Mouse (Mus musculus) ovary, postnatal 36 days (tissue): Measurements from ENCODE around the gene Fgr.
A peak's percentile ranks its signal among the peaks of the same experiment; 100 is the strongest.

ENCODE experiments used
- DNase-seq: peaks from one replicate; pipeline ENCODE4 v3.0.0; 2022; ENCODE audit warnings: low spot score, mixed read lengths

Fgr gene

DNA sequence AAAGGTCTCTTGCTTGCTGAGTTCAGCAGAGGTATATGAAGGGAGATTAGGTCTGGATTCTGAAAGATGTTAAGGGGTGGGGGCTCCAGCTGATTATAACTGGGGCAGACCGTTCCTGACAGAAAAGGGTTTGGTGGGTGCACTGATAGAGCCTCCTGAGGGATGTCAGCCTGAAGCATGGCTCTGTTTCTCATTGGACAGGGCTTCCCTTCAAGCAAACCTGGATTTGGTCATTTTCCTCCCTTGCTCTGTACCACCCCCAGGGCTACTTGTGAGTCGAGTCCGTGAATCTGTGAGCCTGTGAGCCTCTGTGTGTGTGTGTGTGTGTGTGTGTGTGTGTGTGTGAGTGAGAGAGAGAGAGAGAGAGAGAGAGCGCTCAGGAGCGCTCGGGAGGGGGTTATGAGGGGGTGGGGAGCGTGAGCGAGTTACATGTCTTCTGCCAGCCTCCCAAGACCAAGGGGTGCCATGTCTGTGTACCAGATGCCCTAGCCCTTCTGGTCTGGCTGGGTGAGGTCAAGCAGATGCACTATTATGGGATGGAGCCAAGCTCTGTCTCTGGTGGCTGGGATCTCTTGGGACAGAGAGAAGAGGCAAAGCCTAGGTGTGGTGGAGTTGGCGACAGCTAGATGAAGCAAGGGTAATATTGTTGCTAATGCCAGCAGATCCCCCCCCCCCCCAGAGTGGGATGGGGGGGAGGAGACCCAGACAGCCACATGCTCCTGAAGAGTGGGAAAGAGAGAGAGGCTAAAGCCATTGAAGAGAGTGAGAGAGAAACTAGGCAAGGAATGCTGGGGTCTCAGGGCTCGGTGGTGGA, 41.2 kb downstream of the Fgr start:
- DNase-seq: no peak

DNA sequence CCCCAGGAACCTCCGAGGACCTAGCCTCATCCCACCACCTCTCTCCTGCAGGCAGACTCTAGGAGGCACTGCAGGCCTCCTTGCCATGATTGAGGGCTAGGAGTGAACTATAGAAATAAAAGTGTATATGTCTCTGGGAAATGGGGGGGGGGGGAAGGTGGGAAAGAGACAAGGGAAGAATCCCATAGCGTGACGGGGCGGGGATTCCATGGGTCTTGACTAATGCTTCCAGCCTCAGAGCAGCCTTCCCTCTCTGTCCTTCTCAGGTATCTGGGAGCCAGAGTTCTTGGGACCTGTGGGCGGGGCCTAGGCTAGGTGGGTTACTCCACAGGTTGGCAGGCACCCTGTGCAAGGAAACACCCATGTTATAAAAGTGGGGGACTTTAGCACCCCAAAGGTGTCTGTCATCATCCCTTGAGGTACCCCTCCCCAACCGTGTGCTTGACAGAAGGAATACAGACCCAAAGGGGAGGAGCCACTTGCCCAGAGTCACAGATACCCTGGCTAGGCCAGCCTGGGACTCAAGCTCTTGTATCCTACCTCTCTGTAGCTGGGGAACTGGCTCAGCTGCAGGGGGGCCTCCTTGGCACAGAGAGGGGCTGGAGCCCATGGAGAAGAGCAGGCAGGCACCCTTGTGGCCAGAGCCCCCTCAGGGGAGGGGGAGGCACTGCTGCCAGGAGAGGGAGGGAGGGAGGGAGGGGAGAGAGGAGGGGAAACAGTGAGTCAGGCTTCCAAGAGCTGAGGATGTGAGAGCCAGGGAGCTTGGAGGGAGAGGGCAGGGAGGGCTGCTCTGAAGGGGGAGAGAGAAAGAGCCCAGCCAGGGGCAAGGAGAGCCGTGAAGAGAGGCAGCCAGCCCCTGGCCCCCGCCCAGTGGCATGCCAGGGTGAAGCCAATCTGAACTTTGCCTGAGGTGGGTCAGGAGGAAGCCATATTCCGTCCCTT, 42.1 kb downstream of the Fgr start:
- DNase-seq: no peak

DNA sequence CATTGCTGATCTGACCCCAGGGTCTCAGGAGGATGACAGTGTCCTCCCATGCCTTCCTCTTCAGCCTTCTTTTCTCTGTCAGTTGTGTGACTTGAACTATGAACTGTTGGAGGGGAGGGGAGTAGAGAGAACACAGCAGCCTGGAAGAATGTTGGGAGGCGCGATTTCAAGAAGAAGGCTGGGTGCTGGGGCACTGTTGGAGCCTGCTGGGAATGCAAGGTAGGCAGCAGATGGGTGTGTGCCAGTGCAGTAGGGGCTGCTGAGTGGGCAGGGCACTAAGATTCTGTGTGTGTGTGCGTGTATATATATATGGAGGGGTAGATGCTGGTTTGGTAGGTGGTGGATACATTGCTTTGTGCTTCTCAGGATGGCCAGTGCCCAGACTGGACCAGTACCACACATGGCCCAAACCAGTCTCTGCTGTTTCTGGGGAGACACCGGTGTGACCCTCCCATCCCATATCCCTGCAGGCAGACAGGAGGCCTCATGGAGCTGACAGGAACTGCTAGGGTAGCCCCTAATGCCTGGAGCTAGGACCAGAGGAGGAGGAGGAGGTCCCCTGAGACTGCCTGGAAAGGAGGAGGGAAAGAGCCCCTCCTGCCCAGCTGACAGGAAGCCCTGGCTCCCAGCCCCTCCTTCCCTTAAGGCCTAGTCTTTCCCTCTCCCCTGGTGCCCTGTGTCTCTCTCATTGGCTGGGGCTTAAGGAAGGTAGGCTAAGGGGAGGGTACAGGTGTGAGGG, 43.0 kb downstream of the Fgr start:
- no peak for DNase-seq

DNA sequence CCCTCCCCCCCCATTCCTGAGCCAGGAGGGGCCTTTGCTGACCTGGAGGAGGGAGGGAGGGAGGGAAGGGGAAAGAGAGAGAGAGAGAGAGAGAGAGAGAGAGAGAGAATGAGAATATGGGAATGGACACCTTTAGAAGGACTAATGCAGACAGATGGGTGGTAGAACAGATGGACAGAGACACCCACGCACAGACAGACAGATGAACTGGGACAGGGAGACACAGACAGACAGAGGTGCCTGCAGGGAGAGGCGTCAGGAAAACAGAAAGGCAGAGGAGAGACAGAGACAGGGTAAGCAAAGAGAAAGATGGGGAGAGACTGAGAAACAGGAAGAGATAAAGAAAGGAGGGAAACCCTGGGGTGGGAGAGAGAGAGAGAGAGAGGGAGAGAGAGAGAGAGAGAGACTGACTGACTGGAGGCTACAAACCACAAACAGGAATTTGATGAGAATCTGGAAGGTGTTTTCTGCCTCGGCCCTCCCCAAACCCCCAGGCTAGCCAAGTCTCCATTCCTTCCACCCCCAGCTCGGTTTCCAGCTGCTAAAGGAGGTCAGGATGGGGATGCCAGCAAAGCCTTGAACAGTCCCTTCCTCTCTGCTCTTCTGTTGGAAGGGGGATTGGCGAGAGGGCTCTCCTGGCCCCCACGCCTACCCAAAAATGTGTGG, 43.8 kb downstream of the Fgr start:
- DNase-seq: no peak

DNA sequence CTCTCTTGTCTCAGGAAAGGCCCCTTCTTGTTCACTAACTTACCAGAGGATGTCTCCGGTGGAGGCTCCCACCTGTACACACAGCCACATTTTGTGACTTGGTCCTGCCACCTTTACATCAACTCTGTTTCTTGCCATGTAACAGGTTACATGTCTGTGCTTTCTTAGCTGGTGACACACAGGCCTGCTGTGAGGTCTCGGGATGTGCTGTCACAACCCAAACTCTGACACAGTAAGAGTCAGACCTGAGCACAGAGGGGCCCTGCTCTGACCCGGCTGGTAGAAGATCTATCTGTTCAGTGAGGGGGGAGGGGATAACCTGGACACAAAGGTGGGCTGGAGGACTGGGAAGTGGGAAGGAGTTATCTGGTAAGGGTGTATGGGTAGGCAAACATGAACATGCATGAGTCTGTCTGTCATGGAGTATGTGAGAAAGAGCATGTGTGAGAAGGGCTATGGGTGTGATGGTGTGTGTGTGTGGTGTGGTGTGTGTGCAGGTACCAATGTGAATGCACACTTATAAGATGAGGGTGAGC, 44.4 kb downstream of the Fgr start:
- no peak for DNase-seq

DNA sequence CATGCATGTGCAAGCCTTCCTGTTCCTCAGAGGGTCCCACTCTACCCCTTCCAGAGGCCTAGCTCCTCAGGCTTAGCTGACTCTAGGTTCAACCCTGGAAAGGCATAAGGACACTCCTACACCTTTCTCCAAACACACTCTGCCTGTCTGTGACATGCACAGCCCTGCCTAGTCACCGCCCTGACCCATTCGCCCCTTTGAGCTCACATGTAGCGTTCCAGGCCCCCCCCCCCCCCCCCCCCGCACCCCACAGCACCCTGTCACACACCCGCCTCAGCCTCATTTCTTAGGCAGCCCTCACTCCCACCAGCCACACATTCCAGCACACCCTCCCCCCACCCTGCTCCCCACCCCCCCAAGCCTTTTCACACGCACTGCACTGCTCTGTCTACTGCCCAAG, 46.8 kb downstream of the Fgr start:
- DNase-seq: no peak

DNA sequence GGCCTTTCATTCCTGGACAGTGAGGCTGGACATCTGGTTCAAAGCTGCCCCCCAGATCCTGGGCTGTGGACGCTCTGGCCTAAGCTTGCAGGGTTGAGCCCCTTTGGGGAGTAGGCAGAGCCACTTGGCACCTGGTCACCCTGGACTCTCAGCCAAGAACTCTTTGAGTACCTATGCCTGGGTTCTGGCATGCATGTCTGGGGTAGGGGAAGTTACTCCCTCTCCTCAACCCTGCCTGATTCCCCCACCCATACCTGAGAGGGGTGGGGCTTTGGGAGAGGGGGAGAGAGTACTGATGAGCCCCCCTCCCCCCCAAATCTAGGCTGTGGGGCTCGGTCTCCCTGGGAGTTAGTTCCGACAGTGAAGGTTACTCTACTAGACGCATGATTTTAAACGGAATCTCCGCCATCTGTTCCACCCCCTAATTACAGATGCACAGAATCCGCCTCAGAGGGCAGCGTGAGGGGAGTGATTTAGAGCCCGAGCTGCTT, 47.3 kb downstream of the Fgr start:
- DNase-seq: no peak

DNA sequence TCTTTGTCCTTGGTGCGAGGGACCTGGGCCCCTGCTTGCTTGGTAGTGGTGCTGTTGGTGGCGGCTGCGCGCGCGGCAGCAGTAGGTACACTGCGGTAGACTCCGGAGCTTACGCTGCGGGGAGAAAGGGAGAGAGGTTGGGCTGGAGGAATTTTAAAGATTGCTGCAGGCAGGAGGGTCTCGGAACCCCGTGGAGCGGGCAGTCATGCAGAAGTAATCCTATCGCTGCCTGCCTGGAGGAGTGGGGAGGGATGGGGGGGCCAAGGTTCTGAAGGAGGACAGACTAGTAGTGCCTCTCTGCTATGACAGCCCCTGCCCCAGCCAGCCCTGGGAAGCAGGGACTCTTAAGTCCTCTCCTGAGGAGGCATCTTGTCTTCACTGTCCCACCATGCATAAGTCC, 48.3 kb downstream of the Fgr start:
- no peak for DNase-seq

DNA sequence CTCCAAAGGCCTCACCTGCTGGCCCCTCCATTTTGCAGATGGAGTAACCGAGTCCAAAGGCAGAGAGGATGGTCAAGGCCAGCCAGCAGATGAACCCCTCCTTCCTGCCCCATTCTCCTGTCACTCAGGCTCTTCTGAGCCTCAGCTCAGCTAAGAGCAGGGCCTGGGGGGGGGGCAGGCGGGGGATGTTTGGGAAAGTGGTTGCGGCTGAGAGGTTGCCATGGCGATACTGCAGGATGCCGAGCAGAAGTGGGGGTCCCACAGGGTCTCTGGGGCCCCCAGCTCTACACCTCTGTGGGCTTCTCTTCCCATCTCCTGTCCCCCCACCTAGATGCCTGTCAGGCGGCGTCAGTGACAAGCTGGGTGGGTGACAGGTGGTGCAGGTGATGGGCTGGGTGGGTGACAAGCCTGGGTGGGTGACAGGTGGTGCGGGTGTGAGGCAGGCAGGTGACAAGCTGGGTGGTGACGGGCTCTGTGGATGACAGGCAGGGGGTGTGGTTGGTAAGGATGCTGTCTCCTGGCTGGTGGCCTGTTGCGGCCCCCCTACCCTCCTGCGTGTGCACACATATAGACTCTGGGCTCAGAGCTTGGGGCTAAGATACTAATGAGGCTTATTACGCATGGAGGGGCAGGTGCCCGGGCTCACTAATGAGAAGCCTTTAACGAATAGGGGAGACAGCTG, 49.2 kb downstream of the Fgr start:
- DNase-seq: no peak

DNA sequence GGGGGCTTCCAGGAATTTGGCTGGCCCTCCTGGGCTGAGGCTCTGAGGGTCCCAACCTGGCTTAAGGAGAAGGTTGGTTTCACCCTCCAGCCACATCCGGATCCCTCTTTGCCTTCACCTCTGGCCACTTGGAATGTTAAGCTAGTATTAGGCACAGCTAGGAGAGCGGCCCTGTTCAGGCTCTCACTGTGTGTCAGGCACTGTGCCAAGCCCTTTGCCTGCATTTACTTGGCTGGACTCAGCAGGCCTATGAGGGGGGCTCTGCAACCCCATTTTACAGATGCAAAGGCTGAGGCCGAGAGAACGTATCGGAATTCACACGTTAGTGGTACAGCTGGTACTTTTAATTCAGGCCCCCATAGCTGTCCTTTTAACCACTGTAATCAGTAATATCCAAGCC, 49.7 kb downstream of the Fgr start:
- no peak for DNase-seq

DNA sequence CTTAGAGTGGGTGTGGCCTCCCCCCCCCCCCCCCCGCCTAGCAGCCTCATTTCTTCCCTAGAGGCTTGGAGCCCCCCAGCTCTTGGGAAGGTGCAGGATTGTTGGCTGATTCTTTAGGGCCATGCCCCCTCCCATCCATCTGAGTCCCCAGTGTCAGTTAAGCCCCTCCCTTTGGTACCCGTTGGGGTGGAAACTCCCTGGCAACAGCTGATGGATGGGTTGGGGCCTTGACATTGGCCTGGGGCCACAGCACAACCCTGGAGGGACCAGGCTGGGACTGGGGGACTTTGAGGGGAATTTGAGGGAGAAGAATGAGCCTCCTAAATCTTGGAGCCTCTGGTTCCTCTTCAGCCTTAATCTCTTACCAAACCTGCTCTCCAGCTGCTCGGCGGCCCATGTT, 50.5 kb downstream of the Fgr start:
- DNase-seq: no peak

DNA sequence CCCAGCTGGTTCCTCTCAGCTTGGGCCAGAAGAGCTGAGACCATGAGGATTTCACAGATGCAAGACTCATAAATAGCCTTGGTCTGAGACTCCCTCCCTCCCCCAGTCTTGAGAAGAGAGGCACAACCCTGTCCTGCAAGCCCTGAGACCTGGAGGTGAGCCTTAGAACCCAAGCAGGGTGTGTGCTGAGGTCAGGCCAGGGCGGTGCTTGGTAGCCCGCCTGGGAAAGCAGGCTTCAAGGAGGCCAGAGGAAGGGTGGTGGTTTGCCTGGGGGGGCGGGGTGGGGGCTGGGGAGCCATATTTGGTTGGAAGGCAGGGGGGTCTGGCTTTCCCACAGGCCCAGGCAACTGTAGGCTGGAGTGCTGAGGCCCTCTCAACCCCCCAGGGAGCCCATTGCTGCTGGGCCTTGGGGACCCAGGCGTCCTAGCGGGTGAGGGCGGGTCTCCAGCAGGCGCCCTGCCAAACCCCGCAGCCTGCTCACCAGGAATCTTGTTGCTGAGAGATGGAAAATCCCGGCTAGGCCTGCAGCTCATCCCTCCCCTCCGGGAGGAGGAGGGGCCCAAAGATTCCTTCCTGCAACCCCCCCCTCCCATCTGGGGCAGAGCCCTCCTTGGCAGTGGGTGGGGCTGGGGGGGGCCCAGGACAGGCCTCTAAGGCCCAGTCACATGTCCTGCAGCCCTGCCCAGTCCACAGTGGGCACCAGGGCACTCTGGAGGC, 51.2 kb downstream of the Fgr start:
- DNase-seq: peak; percentile 55

DNA sequence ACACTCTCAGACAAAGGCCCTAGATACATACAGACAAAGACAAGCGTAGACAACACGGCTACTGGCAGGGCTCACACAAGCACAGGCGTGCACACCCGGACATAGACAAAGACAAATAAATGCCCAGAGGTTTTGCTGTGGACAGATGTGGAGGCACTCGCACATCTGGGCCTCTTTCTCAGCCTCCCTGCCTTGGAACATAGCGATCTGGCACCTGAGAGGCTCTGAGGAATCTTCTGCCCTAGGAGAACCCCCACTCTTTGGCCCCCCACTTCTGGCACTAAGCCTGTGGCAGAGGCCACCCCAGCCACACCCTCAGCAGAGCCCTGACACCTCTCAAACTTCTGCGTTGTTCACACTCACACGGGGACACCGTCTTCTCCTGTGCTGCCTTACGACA, 52.4 kb downstream of the Fgr start:
- DNase-seq: no peak

DNA sequence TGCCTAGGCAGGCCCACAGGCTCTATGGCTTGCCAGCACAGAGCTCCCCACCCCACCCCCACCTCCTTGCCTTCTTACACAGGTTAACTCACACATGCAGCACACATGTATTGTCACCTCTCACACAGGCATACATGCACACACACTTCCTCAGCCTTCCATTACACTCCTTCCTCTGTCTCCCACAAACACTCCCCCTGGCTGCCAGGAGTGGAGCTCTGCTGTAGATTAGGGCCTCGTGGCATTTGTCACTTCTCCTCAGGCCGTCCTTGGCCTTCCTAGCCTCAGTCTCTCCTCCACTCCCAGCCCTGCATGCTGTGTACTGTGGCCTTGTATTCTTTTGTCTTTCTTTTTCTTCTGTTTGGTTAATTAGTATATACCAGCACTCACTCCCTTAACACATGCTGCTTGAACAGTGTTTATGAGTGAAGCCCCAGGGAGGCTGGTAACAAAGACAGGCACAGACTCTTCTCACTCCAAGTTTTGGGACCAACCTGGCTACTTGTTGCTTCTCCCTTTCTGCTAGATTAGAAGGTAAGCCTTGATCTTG, 53.0 kb downstream of the Fgr start:
- no peak for DNase-seq

DNA sequence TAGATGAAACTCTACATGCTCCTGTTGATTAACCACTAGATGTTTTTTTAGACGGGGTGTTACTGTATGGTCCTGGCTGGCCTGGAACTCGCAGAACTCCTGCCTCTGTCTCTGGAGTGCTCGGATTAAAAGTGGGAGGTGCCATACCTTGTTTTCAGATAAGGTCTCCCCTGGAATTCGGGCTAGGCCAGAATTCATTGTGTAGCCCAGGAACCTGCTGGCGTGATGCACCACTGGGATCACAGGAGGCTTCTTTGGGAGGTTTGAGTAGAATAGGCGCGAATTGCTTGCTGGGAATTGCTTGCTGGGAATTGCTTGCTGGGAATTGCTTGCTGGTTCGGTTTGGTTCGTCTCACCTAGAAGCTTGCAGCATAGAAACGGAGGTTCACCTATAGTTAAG, 53.8 kb downstream of the Fgr start:
- no peak for DNase-seq

DNA sequence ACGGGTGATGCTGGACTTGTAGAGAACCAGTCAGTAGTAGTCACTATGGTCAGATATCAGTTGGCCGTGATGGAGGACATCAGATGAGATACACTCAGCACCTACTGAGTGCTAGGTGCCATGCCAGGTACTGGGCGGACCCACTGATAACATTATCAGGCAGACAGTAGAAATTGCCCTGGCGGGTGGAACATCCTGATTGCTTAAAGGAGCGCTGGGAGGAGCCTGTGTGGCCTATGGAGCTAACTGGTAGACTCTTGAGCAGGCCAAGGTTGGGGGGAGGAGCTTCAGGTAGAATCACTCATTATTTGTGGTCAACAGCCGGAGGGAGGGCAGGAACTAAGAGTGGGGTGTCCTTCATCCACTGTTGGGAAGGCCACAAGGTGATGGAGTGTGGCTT, 54.3 kb downstream of the Fgr start:
- DNase-seq: no peak

DNA sequence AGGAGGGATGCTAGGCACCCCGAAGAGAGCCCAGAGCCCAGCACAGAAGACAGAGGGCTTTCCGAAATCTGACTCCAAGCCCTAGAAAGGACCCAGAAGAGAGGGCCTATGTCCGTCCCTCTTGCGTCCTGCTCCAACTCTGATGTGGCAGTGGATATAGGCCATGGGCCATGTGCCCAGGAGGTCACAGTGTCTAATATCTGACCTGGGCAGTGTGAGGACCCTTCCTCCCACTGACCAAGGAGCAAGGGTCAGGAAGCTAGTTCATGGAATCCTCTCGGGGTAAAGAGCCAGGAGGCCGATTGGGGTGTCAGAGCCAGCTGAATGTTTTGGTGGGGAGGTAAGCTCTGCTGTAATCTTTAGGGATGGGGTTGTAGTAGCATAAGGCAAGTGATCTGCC, 55.0 kb downstream of the Fgr start:
- DNase-seq: no peak

DNA sequence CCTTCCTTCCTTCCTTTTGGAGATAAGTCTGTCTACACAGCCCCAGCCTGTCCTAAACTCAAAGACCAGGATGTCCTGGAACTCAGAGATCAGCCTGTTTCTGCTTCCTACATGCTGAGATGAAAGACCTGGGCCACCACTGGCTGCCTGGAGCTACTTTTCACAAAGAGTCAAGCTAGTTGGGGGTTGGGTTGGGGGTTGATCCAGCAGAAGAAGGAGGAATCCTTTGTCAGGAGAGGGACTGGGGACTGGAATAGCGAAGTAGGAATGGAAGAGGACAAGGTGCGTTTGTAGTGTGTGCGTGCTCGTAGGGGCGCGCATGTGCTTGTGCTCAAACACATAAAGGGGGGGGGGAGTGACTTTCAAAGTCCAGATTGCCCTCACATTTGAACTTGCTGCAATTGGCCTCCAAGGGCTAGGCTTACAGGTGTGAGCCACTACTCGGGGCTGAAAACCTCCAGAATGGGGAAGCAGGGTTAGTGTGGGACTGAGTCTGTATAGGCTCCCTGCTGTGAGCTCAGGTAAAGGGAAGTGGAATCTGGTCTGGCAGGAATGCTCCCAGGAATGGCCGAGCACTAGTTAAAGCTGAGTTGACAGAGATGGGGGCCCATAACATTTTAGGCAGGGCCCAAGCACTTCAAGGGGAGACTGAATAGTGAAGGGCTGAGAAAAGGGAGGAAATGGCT, 58.7 kb downstream of the Fgr start:
- no peak for DNase-seq

DNA sequence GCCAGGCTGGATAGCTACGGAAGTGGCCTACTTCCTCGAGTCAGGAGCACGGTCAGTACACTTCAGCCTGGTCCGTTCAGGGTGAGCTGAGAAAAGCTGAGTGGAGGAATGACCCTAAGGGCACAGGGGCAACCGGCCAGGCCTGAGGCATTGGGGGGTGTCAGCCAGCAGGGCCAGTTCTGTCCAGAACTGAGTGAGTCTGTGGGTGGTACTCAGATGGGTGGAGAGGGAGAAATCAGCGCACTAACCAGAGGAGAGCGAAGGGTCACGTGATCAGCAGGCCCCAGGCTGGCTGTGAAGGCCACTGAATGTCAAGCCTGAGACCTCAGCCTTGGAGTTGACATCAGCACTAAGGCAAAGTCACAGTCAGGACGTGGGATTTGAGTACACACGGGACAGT, 60.6 kb downstream of the Fgr start:
- no peak for DNase-seq
